Mouse (Mus musculus) kidney, postnatal 4 days (tissue): Measurements from ENCODE around the gene Gm11037.
"Not testable (repeated sequence)": the region's sequence is repeated elsewhere in the genome, so short reads cannot be mapped to it uniquely, and the experiment has no call there.

Source experiments
- DNase-seq, 2 experiments: peaks; one replicate each; pipeline ENCODE4 v3.0.0; 2021; ENCODE audit warnings: mixed read lengths in 2 of 2

The Gm11037 gene

DNA sequence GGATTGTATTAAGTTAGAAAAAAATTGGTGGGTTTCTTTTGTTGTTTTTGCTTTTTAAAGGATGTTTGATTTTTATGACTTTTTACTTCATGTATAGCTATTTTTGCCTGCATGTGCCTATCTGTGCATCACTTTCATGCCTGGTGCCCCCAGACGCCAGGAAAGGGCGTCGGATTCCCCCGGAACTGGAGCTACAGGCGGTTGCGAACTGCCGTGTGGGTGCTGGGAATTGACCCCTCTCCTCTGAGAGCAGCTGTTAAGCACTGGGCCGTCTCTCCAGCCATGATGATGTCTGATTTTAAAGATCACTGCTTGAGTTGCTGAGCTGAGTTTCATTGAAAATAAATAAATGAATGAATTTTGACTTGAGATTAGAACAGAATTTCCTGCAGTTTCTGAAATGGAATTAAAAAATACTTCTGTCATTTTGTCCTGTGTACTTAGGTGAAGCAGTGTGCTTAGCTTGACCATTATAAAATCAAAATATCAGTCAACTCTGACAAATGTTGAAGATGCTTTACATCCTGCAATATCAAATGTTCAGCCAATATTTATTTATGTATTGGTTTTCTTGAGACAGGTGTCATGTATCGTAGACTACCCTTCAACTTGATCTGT is at the start of gene Gm11037:
TSS of gene Gm11037 (plus strand) at position 568 of the 618 bp plus-strand sequence.
- DNase-seq: peak; percentile 1 to 2

DNA sequence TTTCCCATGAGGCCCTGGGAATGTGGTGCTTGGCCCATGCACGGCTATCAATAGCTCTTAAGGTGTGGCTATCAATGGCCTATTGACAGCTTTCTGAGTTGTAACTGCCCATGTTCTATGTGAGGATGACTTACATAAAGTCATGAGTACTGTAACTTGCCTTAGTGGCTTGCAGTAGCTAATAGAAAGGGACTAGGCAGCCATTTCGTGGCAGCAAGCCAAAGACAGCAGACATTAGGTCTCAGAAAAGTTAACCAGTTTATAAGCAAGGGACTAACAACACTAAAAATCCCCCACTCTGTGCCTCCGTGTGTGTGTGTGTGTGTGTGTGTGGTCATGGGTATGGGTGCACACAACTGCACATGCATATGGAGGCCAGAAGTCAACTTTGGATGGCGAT is 49.1 kb upstream of the Gm11037 start:
- DNase-seq: peak; percentile 54 to 58

DNA sequence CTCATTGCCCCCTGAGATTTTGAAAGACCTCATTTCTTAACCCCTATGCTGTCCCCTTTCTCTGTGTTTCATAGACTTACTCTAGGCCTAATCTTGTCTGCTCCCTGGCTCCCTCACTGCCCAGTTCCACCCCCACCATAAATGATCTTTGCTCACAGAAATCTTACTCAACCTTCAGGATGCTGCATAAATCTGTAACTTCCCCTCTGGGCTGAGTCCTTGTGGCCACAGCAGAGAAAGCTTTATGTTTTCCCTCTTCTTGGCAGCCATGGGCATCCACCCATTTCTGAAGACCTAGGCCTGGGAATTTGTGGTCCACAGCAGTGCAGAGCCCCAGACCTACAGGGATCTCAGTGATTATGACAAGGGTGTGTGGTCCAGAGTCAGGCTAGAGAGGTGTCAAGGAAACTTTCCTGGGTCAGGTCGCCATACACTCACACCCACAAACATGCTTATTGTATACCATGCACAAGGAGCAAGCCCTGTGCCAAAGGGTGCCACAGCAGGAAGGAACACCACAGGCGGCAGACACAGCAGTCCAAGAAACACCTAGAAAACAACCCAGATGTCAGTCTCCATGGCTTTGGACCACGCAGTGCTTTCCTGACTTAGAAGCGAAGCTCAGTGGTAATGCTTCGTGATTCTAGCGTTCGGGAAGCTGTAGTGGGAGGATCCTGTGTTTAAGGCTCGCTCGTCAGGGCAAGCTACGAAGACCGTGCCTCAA is 46.5 kb upstream of the Gm11037 start, which contains the start of gene Siglec1:
TSS of gene Siglec1 (minus strand) at position 99 of the 724 bp plus-strand sequence.
- DNase-seq: no peak

DNA sequence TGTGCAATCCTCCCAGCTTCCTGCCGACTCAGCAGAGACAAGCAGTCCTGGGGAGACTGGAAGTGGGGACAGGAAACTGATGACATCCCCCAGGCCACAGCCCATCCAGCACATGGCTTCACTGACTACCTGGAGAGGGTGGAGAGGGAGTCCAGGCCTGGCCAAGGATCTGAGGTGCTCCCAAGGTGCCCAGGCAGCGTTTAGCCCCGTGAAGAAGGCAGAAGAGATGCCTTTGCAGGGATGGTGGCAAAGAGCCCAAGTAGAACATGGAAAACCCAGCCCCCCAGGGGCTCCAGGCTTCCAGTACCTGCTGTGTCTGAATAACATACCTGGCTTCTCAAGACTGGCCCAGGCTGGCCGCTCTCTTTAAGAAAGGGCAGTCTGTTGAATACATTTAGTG is 44.7 kb upstream of the Gm11037 start:
- DNase-seq: no peak

DNA sequence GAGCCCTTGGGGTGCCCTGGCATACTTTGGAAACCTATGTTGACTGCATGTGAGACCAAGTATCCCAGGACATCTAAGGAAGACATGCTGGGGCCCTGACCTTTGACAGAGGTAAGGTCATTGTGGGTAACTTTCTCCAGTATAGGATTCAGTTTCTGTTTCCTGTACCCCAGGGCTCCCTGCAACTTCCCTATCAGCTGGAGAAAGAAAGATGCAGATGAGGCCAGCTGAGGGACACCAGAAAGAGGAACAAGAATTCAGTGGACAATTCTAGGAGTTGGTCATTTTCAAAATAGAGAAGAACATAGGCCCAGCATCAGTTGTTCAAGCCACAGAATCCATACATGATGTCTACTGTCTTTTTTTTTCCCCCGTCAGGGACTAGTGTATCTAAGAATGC is 43.7 kb upstream of the Gm11037 start:
- no peak for DNase-seq

DNA sequence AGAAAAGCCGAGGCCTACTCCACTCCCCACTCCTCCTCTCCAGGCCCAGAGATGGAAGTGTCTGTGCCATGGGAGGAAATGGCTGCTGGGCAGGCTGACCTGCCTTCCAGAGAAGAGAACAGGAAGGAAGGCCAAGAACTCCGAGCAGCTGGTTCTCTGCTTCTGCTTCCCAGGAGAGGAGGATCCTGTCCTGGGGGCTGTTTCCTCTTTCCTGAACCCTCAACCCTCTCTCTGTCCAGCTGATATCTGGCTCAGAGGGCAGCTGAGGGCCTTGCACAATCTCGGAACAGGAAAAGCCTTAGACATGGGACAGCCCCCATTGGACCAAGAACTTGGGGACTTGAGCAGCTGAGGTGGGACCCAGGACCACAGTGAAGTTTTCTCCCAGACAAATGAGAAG is 42.4 kb upstream of the Gm11037 start:
- DNase-seq: peak in 1 of 2 experiments; percentile 34

DNA sequence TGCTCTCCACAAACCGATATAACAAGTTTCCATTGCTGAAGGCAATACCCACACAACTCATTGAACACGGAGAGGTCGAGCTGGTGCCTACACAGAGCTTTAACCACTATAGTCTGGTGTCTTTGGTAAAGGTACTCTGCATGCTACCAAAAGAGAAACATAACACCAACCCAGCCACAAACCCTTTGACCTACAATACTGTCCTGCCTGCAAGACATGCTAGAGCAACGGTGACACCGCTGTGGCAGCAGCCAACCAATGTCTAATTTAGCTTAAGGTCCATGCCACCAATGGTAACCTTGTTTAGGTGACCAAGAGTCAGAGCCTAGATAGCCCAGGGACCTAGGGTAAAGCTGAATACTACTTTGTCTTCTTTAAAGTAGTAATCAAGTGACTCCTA is 39.7 kb upstream of the Gm11037 start:
- DNase-seq: no peak

DNA sequence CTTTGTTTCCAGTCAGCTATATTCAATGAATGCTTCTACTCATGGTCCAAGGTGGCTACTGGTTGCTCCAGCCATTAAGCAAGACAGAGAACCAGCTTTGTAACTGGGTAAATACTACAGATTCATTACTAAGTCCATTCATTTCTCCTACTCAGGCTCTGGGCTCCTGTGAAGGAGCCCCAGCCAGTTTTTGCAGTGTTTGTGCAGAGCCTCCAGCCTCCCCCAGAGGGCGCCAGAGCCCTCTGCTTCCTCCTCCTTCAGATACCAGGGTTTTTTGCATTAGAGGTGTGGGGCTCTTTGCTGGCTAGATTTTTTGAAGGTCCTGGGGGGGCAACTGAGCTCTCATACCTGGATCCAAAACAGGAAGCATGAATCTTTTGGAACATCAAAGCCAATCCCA is 38.5 kb upstream of the Gm11037 start:
- peak; percentile 84 to 86 for DNase-seq

DNA sequence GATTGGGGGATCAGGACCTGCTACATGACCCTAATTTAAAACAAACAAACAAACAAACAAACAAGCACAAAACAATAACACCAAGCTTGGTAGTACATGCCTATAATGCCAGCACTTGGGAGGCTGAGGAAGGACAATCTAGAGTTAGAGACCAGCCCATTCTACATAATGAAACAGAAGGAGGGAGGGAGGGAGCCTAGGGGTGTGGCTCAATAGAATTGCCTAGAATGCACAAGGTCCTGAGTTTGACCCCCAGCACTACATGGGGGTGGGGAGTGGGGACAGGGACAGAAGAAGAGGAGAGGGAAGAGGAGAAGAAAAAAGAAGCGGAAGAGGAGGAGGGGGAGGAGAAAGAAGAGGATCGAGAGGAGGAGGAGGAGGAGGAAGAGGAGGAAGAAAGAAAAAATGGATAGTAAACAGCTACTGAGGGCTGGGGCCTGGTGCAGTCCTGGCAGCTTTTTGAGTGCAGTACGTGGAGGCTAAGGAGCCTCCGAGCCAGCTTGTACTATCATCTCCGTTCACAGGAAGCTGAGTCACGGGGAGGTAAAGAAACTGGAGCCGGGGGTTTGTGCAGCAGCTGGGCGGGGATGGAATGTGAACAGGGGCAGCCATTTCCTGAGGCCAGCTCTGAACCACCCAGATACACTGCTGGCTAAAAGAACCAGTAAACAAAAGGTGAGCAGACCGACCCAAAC is 37.0 kb upstream of the Gm11037 start:
- DNase-seq: peak; percentile 63 to 74

DNA sequence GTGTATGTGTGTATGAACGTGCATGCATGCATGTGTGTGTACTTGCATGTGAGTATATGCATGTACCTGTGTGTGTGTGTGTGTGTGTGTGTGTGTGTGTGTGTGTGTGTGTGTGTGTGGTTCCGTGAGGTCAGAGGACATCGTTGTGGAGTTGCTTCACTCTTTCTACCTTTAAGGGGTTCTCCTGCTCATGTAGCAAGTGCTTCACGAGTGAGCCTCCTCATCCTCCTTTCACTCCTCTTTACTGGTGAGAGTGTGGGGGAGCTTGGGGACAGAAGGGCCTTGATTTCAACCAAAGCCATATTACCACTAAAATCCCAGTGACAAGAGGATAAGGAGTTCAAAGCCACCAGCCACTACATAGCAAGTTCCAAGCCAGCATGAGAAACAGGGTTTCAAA is 36.2 kb upstream of the Gm11037 start:
- DNase-seq: no peak

DNA sequence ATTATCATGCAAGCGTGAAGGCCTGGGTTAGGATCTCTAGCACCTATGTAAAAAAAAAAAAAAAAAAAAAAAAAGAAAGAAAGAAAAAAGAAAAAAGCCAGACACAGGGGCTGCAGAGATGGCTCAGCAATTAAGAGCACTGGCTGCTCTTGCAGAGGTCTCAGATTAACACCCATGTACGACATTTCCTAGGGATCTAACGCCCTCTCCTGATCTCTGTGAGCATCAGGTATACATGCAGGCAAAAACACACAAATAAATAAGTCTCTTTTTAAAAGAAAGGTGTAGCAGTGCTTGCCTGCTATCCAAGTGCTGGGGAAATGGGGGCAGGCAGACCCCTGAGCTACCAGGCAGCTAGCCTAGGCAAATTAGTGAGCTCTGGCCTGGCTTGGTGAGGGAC is 31.8 kb upstream of the Gm11037 start:
- no peak for DNase-seq

DNA sequence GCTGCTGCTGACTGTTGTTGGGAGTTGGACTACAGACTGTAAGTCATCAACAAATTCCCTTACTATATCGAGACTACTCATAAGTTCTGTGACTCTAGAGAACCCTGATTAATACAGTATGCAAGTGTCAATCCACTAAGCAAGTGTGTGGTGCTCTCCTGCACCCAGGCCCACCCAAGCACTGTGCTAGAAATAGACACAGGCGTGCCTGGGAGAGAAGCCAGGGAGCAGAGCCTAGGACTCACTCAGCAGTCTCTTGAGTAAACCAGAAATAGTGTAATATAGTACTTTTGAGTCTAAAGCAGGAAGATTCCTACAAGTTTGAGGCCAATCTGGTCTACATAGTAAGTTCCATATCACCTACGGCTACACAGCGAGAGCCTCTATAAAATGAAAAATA is 29.3 kb upstream of the Gm11037 start:
- no peak for DNase-seq

DNA sequence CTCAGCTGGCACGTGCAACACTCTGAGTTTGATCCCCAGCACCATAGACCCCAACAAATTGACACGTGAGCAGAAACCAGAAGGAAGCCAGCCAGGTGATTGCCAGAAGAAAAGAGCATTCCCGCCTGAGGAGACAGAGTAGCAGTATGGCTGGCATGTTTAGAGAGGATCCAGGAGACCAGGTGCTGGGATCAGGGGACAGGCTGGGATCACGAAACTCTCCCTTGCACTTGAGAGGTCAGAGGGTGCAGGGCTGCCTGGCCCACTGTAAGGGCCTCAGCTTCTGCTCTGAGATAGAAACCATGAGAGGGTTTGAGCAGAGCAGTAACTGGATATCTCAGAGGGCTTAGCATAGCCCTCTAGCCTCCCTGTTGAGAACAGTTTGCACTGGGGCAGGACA is 28.2 kb upstream of the Gm11037 start:
- not testable (repeated sequence) for DNase-seq

DNA sequence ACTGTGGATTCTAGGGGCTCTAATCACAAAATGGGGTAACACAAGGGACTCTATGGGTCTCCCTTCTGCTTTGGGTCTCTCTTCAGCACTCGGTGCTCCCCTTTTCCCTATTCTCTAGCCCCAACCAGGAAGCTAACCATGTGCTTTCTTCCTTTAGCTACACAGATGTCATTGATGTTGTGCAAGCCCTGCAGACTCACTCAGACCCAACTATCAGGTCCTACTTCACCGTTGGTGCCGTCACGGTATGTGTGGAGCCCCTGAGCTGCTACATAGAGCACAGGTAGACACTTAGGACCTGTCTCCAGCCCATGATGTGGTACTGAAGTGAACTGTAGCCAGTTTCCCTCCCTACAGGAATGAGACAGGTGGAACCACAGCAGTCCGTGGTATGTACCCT is 27.3 kb upstream of the Gm11037 start:
- no peak for DNase-seq

DNA sequence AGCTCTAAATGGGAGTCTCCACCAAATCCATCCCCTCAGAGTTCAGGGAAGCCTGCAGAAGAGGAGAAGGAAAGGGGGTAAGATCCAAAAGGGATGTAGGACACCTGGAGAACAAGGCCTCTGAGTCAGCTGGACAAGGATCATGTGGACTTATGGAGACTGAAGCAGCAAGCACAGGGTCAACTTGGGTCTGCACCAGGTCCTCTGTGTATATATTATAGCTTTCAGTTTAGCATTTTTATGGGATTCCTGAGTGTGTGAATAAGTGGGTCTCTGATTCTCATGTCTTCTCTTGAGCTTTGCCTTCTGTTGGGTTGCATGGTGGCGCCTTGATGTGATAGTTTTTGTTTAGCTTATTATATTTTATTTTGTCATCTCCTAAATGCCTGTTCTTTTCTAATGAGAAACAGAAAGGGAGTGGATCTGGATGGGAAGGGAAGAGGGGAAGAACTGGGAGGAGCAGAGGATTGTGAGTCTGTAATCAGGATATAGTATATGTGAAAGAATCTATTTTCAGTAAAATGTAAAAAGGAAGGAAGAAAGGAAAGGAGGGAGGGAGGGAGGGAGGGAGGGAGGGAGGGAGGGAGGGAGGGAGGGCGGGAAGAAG is 14.2 kb upstream of the Gm11037 start:
- DNase-seq: peak in 1 of 2 experiments; percentile 37

DNA sequence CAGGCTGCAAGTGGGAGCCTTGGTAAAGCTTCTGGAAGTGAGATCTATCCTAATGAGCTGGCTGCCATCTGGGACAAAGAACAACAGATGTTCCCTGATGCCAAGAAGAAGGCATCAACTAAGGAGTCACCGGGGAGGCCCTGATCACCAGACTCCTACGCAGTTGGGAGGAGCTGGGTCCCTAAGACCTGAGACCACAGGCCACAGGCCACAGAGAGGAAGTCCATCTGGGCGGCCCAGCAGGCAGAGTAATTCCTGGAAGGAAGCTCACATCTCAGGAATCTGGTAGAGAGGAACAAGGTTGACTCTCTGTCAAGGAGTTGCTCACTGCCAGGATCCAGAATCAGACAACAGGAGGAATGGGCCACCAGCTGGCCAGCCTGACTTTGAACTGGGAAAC is 9.1 kb upstream of the Gm11037 start:
- DNase-seq: peak; percentile 28 to 55

DNA sequence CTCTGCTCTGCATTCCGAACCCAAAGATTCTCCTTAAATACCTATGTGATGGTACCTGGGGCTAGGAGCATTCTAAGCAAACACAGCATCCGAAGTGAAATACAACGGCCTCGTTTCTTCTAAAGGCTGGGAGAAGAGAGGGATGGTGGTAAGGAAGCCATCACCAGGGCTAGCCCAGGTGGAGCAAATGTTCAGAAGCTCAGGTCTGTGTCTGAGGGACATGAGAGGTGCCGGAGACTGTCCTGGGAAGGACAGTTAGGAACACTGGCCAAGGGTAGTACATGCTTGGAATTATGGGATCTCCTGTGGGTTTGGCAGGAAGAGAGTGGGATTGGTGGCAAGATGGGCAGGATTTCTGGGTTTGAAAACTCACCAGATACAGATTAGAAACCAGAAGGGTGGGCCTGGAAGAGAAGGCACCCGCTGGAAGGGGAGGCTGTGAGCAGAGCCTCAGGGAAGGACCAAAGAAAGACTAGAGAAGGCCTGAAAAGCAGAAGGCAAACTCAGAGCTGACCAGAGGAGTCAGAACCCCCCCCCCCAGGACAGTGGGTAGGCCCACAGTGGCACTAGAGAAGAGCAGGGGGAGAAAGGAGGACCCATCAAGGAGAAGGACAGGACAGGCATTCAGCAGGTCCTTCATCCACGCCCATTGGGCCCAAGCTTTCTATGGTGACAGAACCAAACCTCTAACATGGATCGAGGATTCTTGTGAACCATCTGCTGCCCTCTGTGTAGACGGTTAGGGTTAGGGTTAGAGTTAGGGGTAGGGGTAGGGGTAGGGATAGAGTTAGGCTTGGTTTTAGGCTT is 7.9 kb upstream of the Gm11037 start:
- DNase-seq: no peak

DNA sequence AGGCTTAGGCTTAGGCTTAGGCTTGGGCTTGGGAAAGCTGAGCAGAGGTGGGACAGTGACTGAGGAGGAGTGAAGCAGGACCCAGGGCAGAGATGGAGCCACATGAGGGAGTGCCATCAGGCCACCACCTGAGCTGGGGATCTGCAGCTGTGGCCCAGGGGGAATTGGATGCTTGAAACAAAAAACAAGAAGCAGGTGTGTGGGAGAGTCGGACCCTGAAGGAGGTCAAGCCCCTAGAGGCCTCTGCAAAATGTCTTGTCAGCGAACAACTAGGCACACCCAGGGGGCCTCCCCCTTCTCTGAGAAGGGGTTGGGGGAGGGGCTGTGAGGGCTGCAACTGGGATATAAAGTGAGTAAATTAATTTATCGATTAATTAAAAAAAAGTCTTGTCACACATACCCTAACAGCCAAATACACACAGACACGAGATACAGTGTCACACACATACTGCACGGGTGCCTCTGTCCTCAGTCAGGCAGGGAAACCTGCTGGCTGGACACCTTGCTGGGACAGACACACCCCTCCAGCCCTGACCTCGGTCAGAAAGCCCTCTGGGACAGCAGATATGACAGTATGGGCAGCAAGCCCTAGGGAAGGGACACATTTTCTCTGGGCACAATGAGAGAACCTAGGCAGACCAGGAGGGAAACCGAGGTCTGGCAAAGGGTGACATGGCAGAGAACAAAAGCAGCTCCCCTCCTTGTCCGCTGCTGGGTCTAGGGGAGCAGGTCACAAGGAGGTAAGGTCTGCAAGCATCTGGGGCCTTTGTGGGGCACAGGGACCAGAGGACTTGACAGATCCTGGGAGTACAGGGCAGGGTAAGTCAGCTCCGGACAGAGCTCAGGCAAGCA is 7.1 kb upstream of the Gm11037 start:
- no peak for DNase-seq

DNA sequence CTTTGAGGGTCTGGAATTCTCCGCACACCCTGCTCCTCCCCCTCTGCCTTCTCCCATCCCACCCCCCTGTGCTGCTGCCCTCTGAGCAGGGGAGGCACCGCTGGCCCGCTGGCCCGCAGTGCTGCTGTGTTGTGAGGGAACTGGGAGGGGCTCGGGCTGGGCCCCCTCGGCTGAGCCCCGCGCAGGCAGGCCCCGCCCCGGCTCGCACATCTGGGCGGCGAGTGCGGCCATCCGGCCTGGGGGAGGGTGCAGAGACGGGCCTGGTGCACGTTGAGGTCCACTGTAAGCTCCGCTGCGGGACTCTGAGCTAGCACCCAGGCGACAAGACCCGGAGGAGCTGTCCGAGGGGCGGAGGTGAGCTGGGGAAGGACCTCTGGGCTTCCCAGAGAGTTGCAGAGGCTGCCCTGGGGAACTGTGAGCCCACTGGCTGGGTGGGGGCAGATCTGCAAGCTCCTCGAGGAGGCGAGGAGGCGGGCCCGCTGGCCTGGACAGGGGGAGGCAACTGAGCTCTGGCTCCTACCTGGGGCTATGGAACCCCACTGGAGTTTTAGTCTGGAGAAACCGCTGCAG is 6.1 kb upstream of the Gm11037 start, which contains the start of gene Hspa12b:
TSS of gene Hspa12b (plus strand) at position 120 of the 570 bp plus-strand sequence.
- peak; percentile 81 to 87 for DNase-seq

DNA sequence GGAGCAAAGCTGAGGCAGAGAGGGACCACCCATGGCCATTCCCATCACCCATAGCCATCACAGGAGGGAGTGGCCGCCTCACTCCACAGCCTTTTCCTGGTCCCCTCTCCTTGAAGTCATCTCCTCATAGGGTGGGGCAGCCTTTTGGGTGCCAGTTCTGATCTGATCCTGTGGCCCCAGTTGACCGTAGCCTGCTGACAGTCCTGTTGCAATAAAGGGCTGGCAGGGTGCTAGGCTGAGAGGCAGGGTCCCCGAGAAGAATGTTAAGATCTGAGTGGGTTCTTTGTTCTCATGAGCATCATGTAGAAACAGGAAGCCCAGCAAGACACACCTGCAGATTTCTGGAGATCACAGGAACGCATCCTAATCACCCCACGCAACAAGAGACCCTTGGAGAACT is 5.1 kb upstream of the Gm11037 start:
- no peak for DNase-seq

DNA sequence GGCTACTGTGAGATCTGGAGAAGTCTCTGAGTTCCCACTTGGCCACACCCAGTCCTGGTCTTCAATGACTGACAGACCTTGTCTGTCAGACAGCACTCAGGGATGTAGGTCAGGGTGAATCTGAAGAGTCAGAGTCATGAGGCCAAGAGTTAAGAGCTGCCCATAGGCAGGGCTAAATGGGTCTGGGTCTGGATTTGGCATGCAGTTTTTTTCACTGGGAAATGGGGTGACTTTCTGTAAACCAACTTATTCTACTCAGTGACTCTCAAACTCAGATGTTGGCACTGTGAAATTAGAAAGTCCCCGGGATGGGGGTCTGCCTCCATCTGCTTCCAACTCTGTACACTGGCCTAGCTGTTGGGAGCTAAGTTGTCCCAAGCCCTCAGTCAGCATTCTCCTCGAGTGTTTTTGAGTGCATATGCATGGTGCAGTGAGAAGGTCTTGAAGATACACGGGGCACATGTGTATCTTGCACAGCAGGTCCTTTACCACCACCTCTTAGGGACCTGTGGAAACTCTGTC is 4.6 kb upstream of the Gm11037 start:
- no peak for DNase-seq
